Mouse (Mus musculus) C2C12 (cell line): ENCODE measurements at regions not wholly inside any gene's neighbourhood (a gene's known extent, or its start where the extent isn't known, plus 50 kb on each side); places are given as distances from the start of the nearest gene placed in this dataset.
"Not testable (repeated sequence)": the region's sequence is repeated elsewhere in the genome, so short reads cannot be mapped to it uniquely, and the experiment has no call there.

Source experiments
- H3K27me3 ChIP-seq: one replicate; pipeline ENCODE4 v1.6.1; 2011; ENCODE audit not compliant: control insufficient read depth, insufficient read depth, insufficient read length
- H3K36me3 ChIP-seq: one replicate; pipeline ENCODE4 v1.6.1; 2011; ENCODE audit not compliant: control insufficient read depth, insufficient read depth
- H3K4me3 ChIP-seq: one replicate; pipeline ENCODE4 v1.5.1; 2011; ENCODE audit warnings: mild to moderate bottlenecking, control low read depth; ENCODE audit not compliant: poor library complexity, insufficient read depth, severe bottlenecking
- H3K79me2 ChIP-seq: one replicate; pipeline ENCODE4 v1.6.1; 2011; ENCODE audit not compliant: control insufficient read depth, insufficient read depth
- H3K79me3 ChIP-seq: one replicate; pipeline ENCODE4 v1.6.1; 2011; ENCODE audit warnings: low read depth, control low read depth
- H3ac ChIP-seq: one replicate; pipeline ENCODE3; 2011; ENCODE audit warnings: low read depth; ENCODE audit not compliant: control insufficient read depth, insufficient read length
- CEBPB ChIP-seq: IDR thresholded peaks from one replicate; pipeline ENCODE4 v1.6.1; 2011; ENCODE audit warnings: low read depth, mild to moderate bottlenecking, control low read depth, moderate library complexity
- CTCF ChIP-seq: IDR thresholded peaks from one replicate; pipeline ENCODE4 v1.5.1; 2011; ENCODE audit not compliant: control insufficient read depth, insufficient read depth, insufficient read length
- FOSL1 ChIP-seq: IDR thresholded peaks from one replicate; pipeline ENCODE4 v1.8.0; 2011; ENCODE audit warnings: mild to moderate bottlenecking, low read length; ENCODE audit not compliant: poor library complexity, insufficient read depth, severe bottlenecking
- MAX ChIP-seq: IDR thresholded peaks from one replicate; pipeline ENCODE4 v1.6.1; 2011; ENCODE audit warnings: mild to moderate bottlenecking, control low read depth
- MYOD1 ChIP-seq: IDR thresholded peaks from one replicate; pipeline ENCODE4 v1.6.1; 2011; ENCODE audit warnings: low read depth; ENCODE audit not compliant: control insufficient read depth, insufficient read length
- MYOG ChIP-seq: IDR thresholded peaks from one replicate; pipeline ENCODE4 v1.6.1; 2011; ENCODE audit not compliant: control insufficient read depth, insufficient read length; ENCODE audit errors: extremely low read depth
- USF1 ChIP-seq: IDR thresholded peaks from one replicate; pipeline ENCODE4 v1.6.1; 2011; ENCODE audit warnings: low read depth, mild to moderate bottlenecking, control low read depth, moderate library complexity

GRCm38 (mm10) chr8:19976461-19976860 lies 73.3 kb downstream of the Gm31371 start:
- not testable (repeated sequence) for H3K36me3 ChIP-seq, H3K79me2 ChIP-seq, H3ac ChIP-seq, H3K79me3 ChIP-seq, H3K4me3 ChIP-seq, H3K27me3 ChIP-seq

GRCm38 (mm10) chr8:19979536-19980345 lies 76.5 kb downstream of the Gm31371 start:
- Histone ChIP-seq H3K4me3 (no peak overlapping the region), H3K79me3 (no peaks in the 10 kb centered on the region)

GRCm38 (mm10) chr8:19980346-19980726 lies 77.1 kb downstream of the Gm31371 start:
- not testable (repeated sequence) for H3ac ChIP-seq, H3K79me3 ChIP-seq, H3K27me3 ChIP-seq, H3K36me3 ChIP-seq, H3K79me2 ChIP-seq, H3K4me3 ChIP-seq

More at GRCm38 (mm10) chr8:19979536-19980345, 76.5 kb downstream of the Gm31371 start:
- TF ChIP-seq CEBPB, result no peak
- TF ChIP-seq MYOD1, result no peak
- no peak for TF ChIP-seq MAX
- TF ChIP-seq FOSL1, result no peak
- no peak for TF ChIP-seq CTCF
- TF ChIP-seq MYOG, result no peak
- TF ChIP-seq USF1, result no peak
- no peak overlapping the region for H3ac ChIP-seq
- H3K79me2 ChIP-seq, result no peaks in the 10 kb centered on the region
- H3K27me3 ChIP-seq, result no peaks in the 10 kb centered on the region
- H3K36me3 ChIP-seq, result no peaks in the 10 kb centered on the region

GRCm38 (mm10) chr8:20008106-20008505 lies 104.9 kb downstream of the Gm31371 start:
- not testable (repeated sequence) for H3K4me3 ChIP-seq, H3K27me3 ChIP-seq, H3K79me2 ChIP-seq, H3K36me3 ChIP-seq, H3K79me3 ChIP-seq, H3ac ChIP-seq

- not testable (repeated sequence) for H3K79me2 ChIP-seq, H3K36me3 ChIP-seq, H3K4me3 ChIP-seq
Observed at GRCm38 (mm10) chr8:20010947-20011346, 107.8 kb downstream of the Gm31371 start.

GRCm38 (mm10) chr8:20013278-20013677 lies 110.1 kb downstream of the Gm31371 start:
- H3K79me3 ChIP-seq, H3K36me3 ChIP-seq, H3ac ChIP-seq, H3K79me2 ChIP-seq, H3K4me3 ChIP-seq, H3K27me3 ChIP-seq: not testable (repeated sequence)

More at GRCm38 (mm10) chr8:20010947-20011346, 107.8 kb downstream of the Gm31371 start:
- H3K79me3 ChIP-seq, H3K27me3 ChIP-seq, H3ac ChIP-seq: not testable (repeated sequence)

- H3K27me3 ChIP-seq, H3K79me3 ChIP-seq, H3K79me2 ChIP-seq, H3K4me3 ChIP-seq, H3ac ChIP-seq, H3K36me3 ChIP-seq: not testable (repeated sequence)
Observed at GRCm38 (mm10) chr8:20014451-20015130, 111.4 kb downstream of the Gm31371 start.

GRCm38 (mm10) chr8:20015411-20016081 lies 112.4 kb downstream of the Gm31371 start:
- H3K79me3 ChIP-seq, H3ac ChIP-seq, H3K4me3 ChIP-seq, H3K27me3 ChIP-seq, H3K79me2 ChIP-seq, H3K36me3 ChIP-seq: not testable (repeated sequence)

- H3K4me3 ChIP-seq, H3K36me3 ChIP-seq, H3K79me2 ChIP-seq, H3K79me3 ChIP-seq, H3ac ChIP-seq, H3K27me3 ChIP-seq: not testable (repeated sequence)
Observed at GRCm38 (mm10) chr8:20016082-20016840, 113.1 kb downstream of the Gm31371 start.

GRCm38 (mm10) chr8:20025521-20025920 lies 122.3 kb downstream of the Gm31371 start:
- H3K4me3 ChIP-seq, result not testable (repeated sequence)

More at GRCm38 (mm10) chr8:20025521-20025920, 122.3 kb downstream of the Gm31371 start:
- not testable (repeated sequence) for H3K27me3 ChIP-seq, H3K79me3 ChIP-seq, H3K36me3 ChIP-seq, H3ac ChIP-seq, H3K79me2 ChIP-seq
